Mouse (Mus musculus): ENCODE data around the gene Gdap2. TPM values are rescaled to one million over a fixed set of nuclear protein-coding genes. Genes with fewer than 3 reads are reported as not detected.

The Gdap2 gene
- polyA plus RNA-seq, 1 experiment from 2014 or later, result 26.9 TPM

GRCm38 (mm10) chr3:100176031-100176430 is 13.8 kb downstream of the Gdap2 start:
- ATAC-seq (ENCODE audit: insufficient read depth, low FRiP score), result no peak
- no peak overlapping the region for H3K4me2 ChIP-seq (ENCODE audit: low read depth, low read length)
- no peaks in the 10 kb centered on the region for H3K4me1 ChIP-seq (ENCODE audit: control insufficient read depth, insufficient read depth, low read length)
- H3K9me3 ChIP-seq (replicated peaks; ENCODE audit: control insufficient read depth, low read length), result no peaks in the 10 kb centered on the region
- no peak overlapping the region for H3K27ac ChIP-seq (ENCODE audit: low read length)
- H3K9ac ChIP-seq (ENCODE audit: low read length), result no peak overlapping the region
- H3K36me3 ChIP-seq (ENCODE audit: control insufficient read depth, insufficient read depth, low read length), result 0 out of 2 replicates have a peak, but pooled peaks cover 9% of the 10 kb centered on the region
- 91% methylated on average over 2 of the region's 2 CpGs for WGBS
- no peaks in the 10 kb centered on the region for H3K27me3 ChIP-seq (ENCODE audit: control insufficient read depth, insufficient read depth, low read length)
- no peak overlapping the region for H3K4me3 ChIP-seq (replicated peaks; ENCODE audit: low read length)

- ATAC-seq (ENCODE audit: insufficient read depth, low FRiP score), result no peak
- Histone ChIP-seq H3K36me3 (ENCODE audit: control insufficient read depth, insufficient read depth, low read length) (peaks cover 5% of the 10 kb centered on the region), H3K27me3 (ENCODE audit: control insufficient read depth, insufficient read depth, low read length) (no peaks in the 10 kb centered on the region), H3K4me1 (ENCODE audit: control insufficient read depth, insufficient read depth, low read length) (no peaks in the 10 kb centered on the region), H3K27ac (ENCODE audit: low read length) (no peak overlapping the region), H3K9ac (ENCODE audit: low read length) (no peak overlapping the region), H3K9me3 (replicated peaks; ENCODE audit: control insufficient read depth, low read length) (no peaks in the 10 kb centered on the region), H3K4me3 (replicated peaks; ENCODE audit: low read length) (no peak overlapping the region), H3K4me2 (ENCODE audit: low read depth, low read length) (no peak overlapping the region)
- WGBS, result 56% methylated on average over 3 of the region's 3 CpGs
Observed at GRCm38 (mm10) chr3:100180471-100180870, 18.3 kb downstream of the Gdap2 start.

- Histone ChIP-seq H3K4me2 (ENCODE audit: low read depth, low read length) (no peak overlapping the region), H3K9ac (ENCODE audit: low read length) (no peak overlapping the region), H3K36me3 (ENCODE audit: control insufficient read depth, insufficient read depth, low read length) (no peaks in the 10 kb centered on the region), H3K27me3 (ENCODE audit: control insufficient read depth, insufficient read depth, low read length) (no peaks in the 10 kb centered on the region), H3K27ac (ENCODE audit: low read length) (no peak overlapping the region), H3K9me3 (replicated peaks; ENCODE audit: control insufficient read depth, low read length) (no peaks in the 10 kb centered on the region), H3K4me3 (replicated peaks; ENCODE audit: low read length) (no peak overlapping the region), H3K4me1 (ENCODE audit: control insufficient read depth, insufficient read depth, low read length) (no peaks in the 10 kb centered on the region)
- 44% methylated on average over 1 of the region's 1 CpGs for WGBS
- no peak for ATAC-seq (ENCODE audit: insufficient read depth, low FRiP score)
Observed at GRCm38 (mm10) chr3:100189444-100189843, 27.3 kb downstream of the Gdap2 start.

GRCm38 (mm10) chr3:100189861-100190260 is 27.7 kb downstream of the Gdap2 start:
- Histone ChIP-seq H3K4me2 (ENCODE audit: low read depth, low read length) (no peak overlapping the region), H3K27ac (ENCODE audit: low read length) (no peak overlapping the region), H3K27me3 (ENCODE audit: control insufficient read depth, insufficient read depth, low read length) (no peaks in the 10 kb centered on the region), H3K4me3 (replicated peaks; ENCODE audit: low read length) (no peak overlapping the region), H3K4me1 (ENCODE audit: control insufficient read depth, insufficient read depth, low read length) (no peaks in the 10 kb centered on the region), H3K36me3 (ENCODE audit: control insufficient read depth, insufficient read depth, low read length) (no peaks in the 10 kb centered on the region; the same call in 1 of the 2 replicates), H3K9me3 (replicated peaks; ENCODE audit: control insufficient read depth, low read length) (no peaks in the 10 kb centered on the region), H3K9ac (ENCODE audit: low read length) (no peak overlapping the region)
- 85% methylated on average over 11 of the region's 11 CpGs for WGBS
- no peak for ATAC-seq (ENCODE audit: insufficient read depth, low FRiP score)

- Histone ChIP-seq H3K9ac (ENCODE audit: low read length) (no peak overlapping the region), H3K36me3 (ENCODE audit: control insufficient read depth, insufficient read depth, low read length) (peaks cover 5% of the 10 kb centered on the region; the same call in 1 of the 2 replicates), H3K27ac (ENCODE audit: low read length) (no peak overlapping the region), H3K9me3 (replicated peaks; ENCODE audit: control insufficient read depth, low read length) (no peaks in the 10 kb centered on the region), H3K4me3 (replicated peaks; ENCODE audit: low read length) (no peak overlapping the region), H3K4me1 (ENCODE audit: control insufficient read depth, insufficient read depth, low read length) (no peaks in the 10 kb centered on the region), H3K4me2 (ENCODE audit: low read depth, low read length) (no peak overlapping the region), H3K27me3 (ENCODE audit: control insufficient read depth, insufficient read depth, low read length) (no peaks in the 10 kb centered on the region)
- ATAC-seq (ENCODE audit: insufficient read depth, low FRiP score), result no peak
- WGBS, result 34% methylated on average over 5 of the region's 5 CpGs
Observed at GRCm38 (mm10) chr3:100194210-100194609, 32.0 kb downstream of the Gdap2 start.

- Histone ChIP-seq H3K4me1 (ENCODE audit: control insufficient read depth, insufficient read depth, low read length) (no peaks in the 10 kb centered on the region), H3K4me2 (ENCODE audit: low read depth, low read length) (no peak overlapping the region), H3K4me3 (replicated peaks; ENCODE audit: low read length) (no peak overlapping the region), H3K27me3 (ENCODE audit: control insufficient read depth, insufficient read depth, low read length) (no peaks in the 10 kb centered on the region), H3K9ac (ENCODE audit: low read length) (no peak overlapping the region), H3K9me3 (replicated peaks; ENCODE audit: control insufficient read depth, low read length) (no peaks in the 10 kb centered on the region), H3K27ac (ENCODE audit: low read length) (no peak overlapping the region), H3K36me3 (ENCODE audit: control insufficient read depth, insufficient read depth, low read length) (peaks cover 12% of the 10 kb centered on the region)
- 94% methylated on average over 7 of the region's 7 CpGs for WGBS
- no peak for ATAC-seq (ENCODE audit: insufficient read depth, low FRiP score)
Observed at GRCm38 (mm10) chr3:100201554-100201953, 39.4 kb downstream of the Gdap2 start.

- Histone ChIP-seq H3K4me1 (ENCODE audit: control insufficient read depth, insufficient read depth, low read length) (no peaks in the 10 kb centered on the region), H3K4me2 (ENCODE audit: low read depth, low read length) (no peak overlapping the region), H3K36me3 (ENCODE audit: control insufficient read depth, insufficient read depth, low read length) (peaks cover 3% of the 10 kb centered on the region), H3K4me3 (replicated peaks; ENCODE audit: low read length) (no peak overlapping the region), H3K27me3 (ENCODE audit: control insufficient read depth, insufficient read depth, low read length) (no peaks in the 10 kb centered on the region), H3K9me3 (replicated peaks; ENCODE audit: control insufficient read depth, low read length) (no peaks in the 10 kb centered on the region), H3K27ac (ENCODE audit: low read length) (no peak overlapping the region), H3K9ac (ENCODE audit: low read length) (no peak overlapping the region)
- ATAC-seq (ENCODE audit: insufficient read depth, low FRiP score), result no peak
- WGBS, result 67% methylated on average over 1 of the region's 1 CpGs
Observed at GRCm38 (mm10) chr3:100206973-100207372, 44.8 kb downstream of the Gdap2 start.

- H3K9ac ChIP-seq (ENCODE audit: low read length), result no peak overlapping the region
- no peaks in the 10 kb centered on the region for H3K4me1 ChIP-seq (ENCODE audit: control insufficient read depth, insufficient read depth, low read length)
- H3K36me3 ChIP-seq (ENCODE audit: control insufficient read depth, insufficient read depth, low read length), result no peaks in the 10 kb centered on the region
- no peak overlapping the region for H3K4me3 ChIP-seq (replicated peaks; ENCODE audit: low read length)
- 73% methylated on average over 5 of the region's 5 CpGs for WGBS
- no peak for ATAC-seq (ENCODE audit: insufficient read depth, low FRiP score)
- no peaks in the 10 kb centered on the region for H3K27me3 ChIP-seq (ENCODE audit: control insufficient read depth, insufficient read depth, low read length)
- no peak overlapping the region for H3K4me2 ChIP-seq (ENCODE audit: low read depth, low read length)
- H3K9me3 ChIP-seq (replicated peaks; ENCODE audit: control insufficient read depth, low read length), result no peaks in the 10 kb centered on the region; the same call in 1 of the 2 replicates
- H3K27ac ChIP-seq (ENCODE audit: low read length), result no peak overlapping the region
Observed at GRCm38 (mm10) chr3:100215469-100215868, 53.3 kb downstream of the Gdap2 start.

GRCm38 (mm10) chr3:100225326-100225959 is 63.3 kb downstream of the Gdap2 start:
- Histone ChIP-seq H3K4me1 (ENCODE audit: control insufficient read depth, insufficient read depth, low read length) (no peaks in the 10 kb centered on the region), H3K9ac (ENCODE audit: low read length) (no peak overlapping the region), H3K4me3 (replicated peaks; ENCODE audit: low read length) (no peak overlapping the region), H3K4me2 (ENCODE audit: low read depth, low read length) (no peak overlapping the region), H3K36me3 (ENCODE audit: control insufficient read depth, insufficient read depth, low read length) (no peaks in the 10 kb centered on the region), H3K27ac (ENCODE audit: low read length) (no peak overlapping the region), H3K9me3 (replicated peaks; ENCODE audit: control insufficient read depth, low read length) (no peaks in the 10 kb centered on the region), H3K27me3 (ENCODE audit: control insufficient read depth, insufficient read depth, low read length) (no peaks in the 10 kb centered on the region)
- no peak for ATAC-seq (ENCODE audit: insufficient read depth, low FRiP score)
- 75% methylated on average over 12 of the region's 12 CpGs for WGBS

Data from stomach, embryonic 16.5 days (tissue).